Mouse (Mus musculus): Measurements from ENCODE around the gene Actn1. TPM values are rescaled to one million over a fixed set of nuclear protein-coding genes. Genes with fewer than 3 reads are reported as not detected.

The Actn1 gene
- polyA plus RNA-seq, 1 experiment = 193 TPM

DNA sequence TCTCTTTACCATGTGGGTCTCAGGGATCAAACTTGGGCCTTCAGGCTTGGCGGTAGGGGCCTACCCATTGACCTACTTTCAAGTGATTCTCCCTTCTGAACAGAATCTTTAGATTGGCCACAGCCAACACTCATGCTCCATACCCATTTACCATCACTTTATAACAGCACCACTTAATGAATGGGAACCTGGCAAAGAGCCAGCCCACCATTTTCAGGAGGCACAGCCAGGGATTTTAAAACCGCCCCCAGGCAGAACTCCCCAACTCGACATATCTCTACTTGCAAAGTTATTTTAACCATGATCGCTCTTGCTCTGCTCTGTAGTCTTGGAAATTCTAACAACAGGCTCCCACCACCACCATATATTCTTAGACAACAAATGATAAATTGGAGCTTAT lies 93.5 kb downstream of the Actn1 start:
- no peak overlapping the region for H3K27ac ChIP-seq (ENCODE audit: insufficient read depth, low read length)

DNA sequence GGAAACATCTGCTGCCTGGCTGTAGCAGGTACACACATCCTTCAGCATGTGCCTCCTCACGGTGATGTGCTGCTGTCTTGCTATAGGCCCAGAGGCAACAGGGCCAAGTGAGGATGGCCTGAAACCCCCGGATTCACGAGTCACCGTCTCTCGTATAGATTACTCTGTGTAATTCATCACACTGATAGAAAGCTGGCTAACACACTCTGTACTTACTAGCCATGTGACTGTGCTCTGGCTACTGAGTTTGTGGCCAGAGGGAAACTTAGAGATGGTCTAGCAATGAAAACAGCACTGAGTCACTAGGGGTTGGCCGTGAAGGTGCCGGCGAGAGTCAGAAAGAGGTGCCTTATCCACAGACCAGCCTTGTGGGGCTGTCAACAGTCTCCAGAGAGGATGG lies 95.6 kb downstream of the Actn1 start:
- no peak overlapping the region for H3K9ac ChIP-seq (ENCODE audit: low read depth, poor library complexity, severe bottlenecking)
- no peak overlapping the region for H3K4me3 ChIP-seq (ENCODE audit: low read depth, low read length)
- no peaks in the 10 kb centered on the region for H3K4me1 ChIP-seq (ENCODE audit: control insufficient read depth, insufficient read depth, low read length)
- no peak for TF ChIP-seq CTCF (IDR thresholded peaks at IDR 0.05; ENCODE audit: low read depth, low read length)
- TF ChIP-seq POLR2A (IDR thresholded peaks at IDR 0.05; ENCODE audit: insufficient read depth, low read length) = no peak
- no peak for TF ChIP-seq EP300 (IDR thresholded peaks at IDR 0.05; ENCODE audit: insufficient read depth, low read depth, low read length)
- H3K36me3 ChIP-seq (ENCODE audit: control insufficient read depth, insufficient read depth, low read length, poor library complexity, severe bottlenecking) = no peaks in the 10 kb centered on the region
- H3K27me3 ChIP-seq (ENCODE audit: control insufficient read depth, insufficient read depth, low read length, poor library complexity, severe bottlenecking) = no peaks in the 10 kb centered on the region
- H3K27ac ChIP-seq (ENCODE audit: insufficient read depth, low read length) = no peak overlapping the region
- H3K9me3 ChIP-seq (replicated peaks; ENCODE audit: control insufficient read depth, insufficient read depth, low read length, poor library complexity, severe bottlenecking) = no peaks in the 10 kb centered on the region

More for the DNA sequence above, 93.5 kb downstream of the Actn1 start:
- H3K9ac ChIP-seq (ENCODE audit: low read depth, poor library complexity, severe bottlenecking) = no peak overlapping the region
- H3K9me3 ChIP-seq (replicated peaks; ENCODE audit: control insufficient read depth, insufficient read depth, low read length, poor library complexity, severe bottlenecking) = no peaks in the 10 kb centered on the region
- no peaks in the 10 kb centered on the region for H3K27me3 ChIP-seq (ENCODE audit: control insufficient read depth, insufficient read depth, low read length, poor library complexity, severe bottlenecking)
- H3K36me3 ChIP-seq (ENCODE audit: control insufficient read depth, insufficient read depth, low read length, poor library complexity, severe bottlenecking) = peaks cover 14% of the 10 kb centered on the region
- TF ChIP-seq EP300 (IDR thresholded peaks at IDR 0.05; ENCODE audit: insufficient read depth, low read depth, low read length) (no peak), POLR2A (IDR thresholded peaks at IDR 0.05; ENCODE audit: insufficient read depth, low read length) (no peak), CTCF (IDR thresholded peaks at IDR 0.05; ENCODE audit: low read depth, low read length) (no peak)
- no peak overlapping the region for H3K4me3 ChIP-seq (ENCODE audit: low read depth, low read length)
- no peaks in the 10 kb centered on the region for H3K4me1 ChIP-seq (ENCODE audit: control insufficient read depth, insufficient read depth, low read length)

GRCm38 (mm10) chr12:80162448-80162847 lies 97.7 kb downstream of the Actn1 start:
- Histone ChIP-seq H3K36me3 (ENCODE audit: control insufficient read depth, insufficient read depth, low read length, poor library complexity, severe bottlenecking) (no peaks in the 10 kb centered on the region), H3K27me3 (ENCODE audit: control insufficient read depth, insufficient read depth, low read length, poor library complexity, severe bottlenecking) (no peaks in the 10 kb centered on the region), H3K9ac (ENCODE audit: low read depth, poor library complexity, severe bottlenecking) (no peak overlapping the region), H3K4me1 (ENCODE audit: control insufficient read depth, insufficient read depth, low read length) (no peaks in the 10 kb centered on the region), H3K4me3 (ENCODE audit: low read depth, low read length) (no peak overlapping the region), H3K9me3 (replicated peaks; ENCODE audit: control insufficient read depth, insufficient read depth, low read length, poor library complexity, severe bottlenecking) (no peaks in the 10 kb centered on the region), H3K27ac (ENCODE audit: insufficient read depth, low read length) (no peak overlapping the region)
- TF ChIP-seq POLR2A (IDR thresholded peaks at IDR 0.05; ENCODE audit: insufficient read depth, low read length) = no peak
- TF ChIP-seq EP300 (IDR thresholded peaks at IDR 0.05; ENCODE audit: insufficient read depth, low read depth, low read length) = no peak
- TF ChIP-seq CTCF (IDR thresholded peaks at IDR 0.05; ENCODE audit: low read depth, low read length) = no peak

DNA sequence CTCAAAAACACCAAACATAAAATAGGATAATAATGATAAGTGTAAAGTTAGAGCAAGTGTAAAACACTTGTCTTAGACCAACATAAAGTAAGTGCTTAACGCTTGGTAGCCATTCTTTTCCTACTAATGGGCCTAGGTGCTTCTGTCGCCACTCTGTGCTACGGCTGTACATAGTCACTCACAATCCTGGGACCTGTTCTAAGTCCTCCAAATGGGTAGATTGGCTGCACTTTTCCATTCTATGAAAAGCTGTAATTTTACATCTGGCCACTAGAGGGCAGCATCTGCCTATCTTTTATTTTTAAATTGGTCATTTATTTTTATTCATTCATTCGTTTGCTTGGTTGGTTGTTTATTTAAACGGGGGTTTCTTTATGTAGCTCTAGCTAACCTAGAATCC lies 102.5 kb downstream of the Actn1 start:
- TF ChIP-seq CTCF (IDR thresholded peaks at IDR 0.05; ENCODE audit: low read depth, low read length) (peak; percentile 12), EP300 (IDR thresholded peaks at IDR 0.05; ENCODE audit: insufficient read depth, low read depth, low read length) (no peak), POLR2A (IDR thresholded peaks at IDR 0.05; ENCODE audit: insufficient read depth, low read length) (no peak)
- Histone ChIP-seq H3K9ac (ENCODE audit: low read depth, poor library complexity, severe bottlenecking) (no peak overlapping the region), H3K27me3 (ENCODE audit: control insufficient read depth, insufficient read depth, low read length, poor library complexity, severe bottlenecking) (no peaks in the 10 kb centered on the region), H3K27ac (ENCODE audit: insufficient read depth, low read length) (no peak overlapping the region), H3K4me1 (ENCODE audit: control insufficient read depth, insufficient read depth, low read length) (no peaks in the 10 kb centered on the region), H3K9me3 (replicated peaks; ENCODE audit: control insufficient read depth, insufficient read depth, low read length, poor library complexity, severe bottlenecking) (no peaks in the 10 kb centered on the region), H3K36me3 (ENCODE audit: control insufficient read depth, insufficient read depth, low read length, poor library complexity, severe bottlenecking) (no peaks in the 10 kb centered on the region), H3K4me3 (ENCODE audit: low read depth, low read length) (no peak overlapping the region)

DNA sequence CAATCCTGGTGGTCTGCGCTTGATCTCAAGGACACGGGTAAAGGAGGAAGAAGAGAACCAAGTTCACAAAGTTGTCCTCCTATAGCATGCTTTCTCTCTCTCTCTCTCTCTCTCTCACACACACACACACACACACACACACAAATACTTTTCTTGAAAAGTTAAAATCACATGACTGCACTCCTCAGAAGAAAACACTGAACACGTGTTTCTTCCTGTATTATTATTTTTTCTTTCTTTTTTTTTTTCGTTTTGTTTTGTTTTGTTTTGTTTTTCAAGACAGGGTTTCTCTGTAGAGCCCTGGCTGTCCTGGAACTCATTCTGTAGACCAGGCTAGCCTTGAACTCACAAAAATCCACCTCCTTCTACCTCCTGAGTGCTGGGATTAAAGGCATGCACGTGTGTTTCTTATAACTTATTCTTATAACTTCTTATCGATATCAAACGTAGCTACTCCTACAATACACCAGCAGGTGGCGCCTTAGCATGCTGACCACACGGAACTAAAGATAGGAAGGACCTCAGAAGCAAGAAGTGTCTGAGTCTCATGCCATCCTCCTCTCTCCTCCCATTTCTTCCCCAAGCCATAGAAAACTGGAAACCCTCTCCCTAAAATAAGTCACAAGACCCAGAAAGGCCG lies 106.4 kb downstream of the Actn1 start:
- TF ChIP-seq CTCF (IDR thresholded peaks at IDR 0.05; ENCODE audit: low read depth, low read length) (peak; percentile 37), POLR2A (IDR thresholded peaks at IDR 0.05; ENCODE audit: insufficient read depth, low read length) (no peak), EP300 (IDR thresholded peaks at IDR 0.05; ENCODE audit: insufficient read depth, low read depth, low read length) (no peak)
- Histone ChIP-seq H3K4me1 (ENCODE audit: control insufficient read depth, insufficient read depth, low read length) (no peaks in the 10 kb centered on the region), H3K27me3 (ENCODE audit: control insufficient read depth, insufficient read depth, low read length, poor library complexity, severe bottlenecking) (no peaks in the 10 kb centered on the region), H3K9ac (ENCODE audit: low read depth, poor library complexity, severe bottlenecking) (no peak overlapping the region), H3K9me3 (replicated peaks; ENCODE audit: control insufficient read depth, insufficient read depth, low read length, poor library complexity, severe bottlenecking) (no peaks in the 10 kb centered on the region), H3K27ac (ENCODE audit: insufficient read depth, low read length) (no peak overlapping the region), H3K36me3 (ENCODE audit: control insufficient read depth, insufficient read depth, low read length, poor library complexity, severe bottlenecking) (no peaks in the 10 kb centered on the region), H3K4me3 (ENCODE audit: low read depth, low read length) (no peak overlapping the region)

- H3K9ac ChIP-seq (ENCODE audit: low read depth, poor library complexity, severe bottlenecking) = no peak overlapping the region
- no peaks in the 10 kb centered on the region for H3K4me1 ChIP-seq (ENCODE audit: control insufficient read depth, insufficient read depth, low read length)
- H3K36me3 ChIP-seq (ENCODE audit: control insufficient read depth, insufficient read depth, low read length, poor library complexity, severe bottlenecking) = no peaks in the 10 kb centered on the region
- H3K9me3 ChIP-seq (replicated peaks; ENCODE audit: control insufficient read depth, insufficient read depth, low read length, poor library complexity, severe bottlenecking) = no peaks in the 10 kb centered on the region
- no peaks in the 10 kb centered on the region for H3K27me3 ChIP-seq (ENCODE audit: control insufficient read depth, insufficient read depth, low read length, poor library complexity, severe bottlenecking)
- no peak overlapping the region for H3K27ac ChIP-seq (ENCODE audit: insufficient read depth, low read length)
- no peak for TF ChIP-seq EP300 (IDR thresholded peaks at IDR 0.05; ENCODE audit: insufficient read depth, low read depth, low read length)
- peak; percentile 56 for TF ChIP-seq CTCF (IDR thresholded peaks at IDR 0.05; ENCODE audit: low read depth, low read length)
- no peak overlapping the region for H3K4me3 ChIP-seq (ENCODE audit: low read depth, low read length)
Measured at GRCm38 (mm10) chr12:80153078-80153477, 107.1 kb downstream of the Actn1 start.
